17 mouse cellular contexts compared by ENCODE assay signal in the genomic region with DNA sequence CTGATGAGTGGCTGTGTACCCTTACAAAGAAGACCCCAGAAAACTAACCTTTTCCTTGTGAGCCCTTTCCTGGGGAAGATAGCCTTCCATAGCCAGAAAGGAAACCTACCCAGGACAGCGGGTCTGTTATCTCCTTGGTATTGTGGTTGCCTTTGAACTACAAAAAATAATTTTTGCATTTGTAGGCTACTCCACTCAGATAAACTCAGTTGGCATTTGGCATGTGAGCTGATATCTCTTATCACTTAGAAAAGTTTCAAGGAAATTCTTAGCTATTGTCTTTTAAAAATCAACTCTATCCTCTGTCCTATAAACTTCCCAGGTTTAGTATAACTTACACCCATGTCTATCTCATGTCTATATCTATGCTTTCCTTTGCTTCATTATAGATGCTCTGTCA.
DNase-seq lines count a peak whose midpoint lies in the region; TF ChIP-seq lines count a peak whose summit lies in the region.
"Had no signal": no experiment of that assay in that cellular context is flagged by ENCODE, and none has a peak within 500 bp of the region (broad histone marks: within the 10 kb centered on the region; RNA-seq: fewer than 3 reads in every experiment).

No protein-coding gene starts in this region.

- no peak for TF ChIP-seq CTCF in MEL (IDR thresholded peaks at IDR 0.05 in 2 of 3, conservative IDR thresholded peaks at IDR 0.05 in 1 of 3; ENCODE audit: control insufficient read depth in 1 of 3, insufficient read depth in 1 of 3, low read depth in 2 of 3, low read length in 3 of 3, poor library complexity in 1 of 3, severe bottlenecking in 1 of 3)

- H3K9ac ChIP-seq in MEL (ENCODE audit: control insufficient read depth, low read depth, low read length, poor library complexity, severe bottlenecking) = no peak overlapping the region

- TF ChIP-seq EP300 in MEL (IDR thresholded peaks at IDR 0.05; ENCODE audit: low read depth in 1 of 2, low read length in 2 of 2) = peak; percentile 69 to 75

- no peaks in the 10 kb centered on the region for H3K27me3 ChIP-seq in MEL (ENCODE audit: control insufficient read depth in 1 of 2, insufficient read depth in 2 of 2, low read length in 2 of 2)
- H3K27me3 ChIP-seq: CH12.LX had no signal

- H3K79me2 ChIP-seq in MEL (ENCODE audit: control insufficient read depth, insufficient read depth, low read length, poor library complexity) = no peaks in the 10 kb centered on the region

- H3K9me3 ChIP-seq in MEL (replicated peaks; ENCODE audit: insufficient read depth, low read length) = no peaks in the 10 kb centered on the region
- H3K9me3 ChIP-seq: G1E had no signal

- H3K4me3 ChIP-seq in MEL (ENCODE audit: control insufficient read depth in 1 of 2, insufficient read depth in 1 of 2, low read depth in 2 of 2, low read length in 2 of 2) = no peak overlapping the region

- TF ChIP-seq RAD21 in MEL (IDR thresholded peaks at IDR 0.05; ENCODE audit: low read depth, low read length) = no peak; the same call in 1 of the 2 replicates

- H3K4me1 ChIP-seq in MEL (ENCODE audit: control insufficient read depth in 1 of 2, insufficient read depth in 2 of 2, low read length in 2 of 2) = peaks cover 3 to 7% of the 10 kb centered on the region in 2 experiments; a peak in 3 of 4 replicates

- H3K36me3 ChIP-seq in MEL (ENCODE audit: control insufficient read depth in 1 of 2, insufficient read depth in 2 of 2, low read length in 2 of 2) = peaks cover 0 to 10% of the 10 kb centered on the region in 2 experiments; a peak in 2 of 4 replicates
- H3K36me3 ChIP-seq: G1E had no signal

- DNase-seq in MEL (ENCODE audit: low read depth, low spot score) = no peak
- DNase-seq in c-Kit-positive CD71-positive TER-119-positive erythroid progenitor cells, embryonic 14.5 days (ENCODE audit: low spot score) = no peak
- DNase-seq: adrenal gland, adult 2 months; adrenal gland, adult 8-10 months; adrenal gland, postnatal 10 days; adrenal gland, postnatal 14 days; adrenal gland, postnatal 25 days; adrenal gland, postnatal 36 days; B cell, adult 2 months; cerebellum, adult 11 months; cerebellum, adult 11-12 months; cerebellum, adult 18-20 months; cerebellum, adult 2 months; cerebellum, adult 8-10 months; cerebellum, adult 9-10 months had no signal

- no peak overlapping the region for H3K27ac ChIP-seq in MEL (ENCODE audit: control insufficient read depth, low read depth, low read length)

- no peak for TF ChIP-seq POLR2A in MEL (IDR thresholded peaks at IDR 0.05; ENCODE audit: control insufficient read depth in 1 of 2, insufficient read depth in 1 of 2, low read depth in 1 of 2, low read length in 2 of 2, poor library complexity in 1 of 2)

TF ChIP-seq in MEL, 35 proteins besides CTCF, POLR2A, EP300 and RAD21:
- TF ChIP-seq GABPA (IDR thresholded peaks at IDR 0.05; ENCODE audit: low read depth, low read length) (no peak), ELF1 (IDR thresholded peaks at IDR 0.05; ENCODE audit: low read depth, low read length) (no peak), MXI1 (IDR thresholded peaks at IDR 0.05; ENCODE audit: low read depth, low read length) (no peak), MYB (IDR thresholded peaks at IDR 0.05; ENCODE audit: low read depth, low read length) (no peak), TAL1 (IDR thresholded peaks at IDR 0.05; ENCODE audit: low read length) (no peak), ZNF384 (IDR thresholded peaks at IDR 0.05; ENCODE audit: low read depth, low read length) (0 out of 2 replicates have a peak, but pooled peaks have one; percentile 37), GATA1 (IDR thresholded peaks at IDR 0.05; ENCODE audit: low read depth, low read length) (peak; percentile 79), JUND (IDR thresholded peaks at IDR 0.05; ENCODE audit: low read depth, low read length) (no peak), MAX (IDR thresholded peaks at IDR 0.05; ENCODE audit: low read length) (no peak), TCF12 (IDR thresholded peaks at IDR 0.05; ENCODE audit: low read depth, low read length) (peak; percentile 70), ZMIZ1 (IDR thresholded peaks at IDR 0.05; ENCODE audit: low read depth, low read length) (no peak), POLR2AphosphoS2 (IDR thresholded peaks at IDR 0.05; ENCODE audit: low read length) (no peak), E2F4 (IDR thresholded peaks at IDR 0.05; ENCODE audit: borderline replicate concordance, low read depth, low read length) (no peak), USF1 (IDR thresholded peaks at IDR 0.05; ENCODE audit: low read depth, low read length) (no peak), CHD2 (IDR thresholded peaks at IDR 0.05; ENCODE audit: low read length) (no peak), ETS1 (IDR thresholded peaks at IDR 0.05; ENCODE audit: low read depth, low read length) (peak; percentile 60), SIN3A (IDR thresholded peaks at IDR 0.05; ENCODE audit: low read length) (no peak), SMC3 (IDR thresholded peaks at IDR 0.05; ENCODE audit: low read depth, low read length) (no peak), NRF1 (IDR thresholded peaks at IDR 0.05; ENCODE audit: insufficient read depth, low read depth, low read length, poor library complexity, severe bottlenecking) (no peak), BHLHE40 (IDR thresholded peaks at IDR 0.05; ENCODE audit: borderline replicate concordance, low read depth, low read length) (peak; percentile 52; the same call in 1 of the 2 replicates), NELFE (IDR thresholded peaks at IDR 0.05; ENCODE audit: low read depth, low read length) (no peak), RCOR1 (IDR thresholded peaks at IDR 0.05; ENCODE audit: low read depth, low read length) (0 out of 2 replicates have a peak, but pooled peaks have one; percentile 5), KAT2A (conservative IDR thresholded peaks at IDR 0.05; ENCODE audit: low read depth, low read length) (no peak), CHD1 (IDR thresholded peaks at IDR 0.05; ENCODE audit: low read depth, low read length) (no peak), TBP (IDR thresholded peaks at IDR 0.05; ENCODE audit: low read depth, low read length) (no peak), HCFC1 (IDR thresholded peaks at IDR 0.05; ENCODE audit: low read depth, low read length) (no peak)
TF ChIP-seq in MEL: peak in this region for 6.
